Mouse (Mus musculus) macrophage (primary cell): ENCODE data around the gene Thbs4. TPM values are rescaled to one million over a fixed set of nuclear protein-coding genes. Genes with fewer than 3 reads are reported as not detected.

Source experiments
- H3K27ac ChIP-seq: fragments of 350-480 bp; formaldehyde crosslinking; 2 replicates; pipeline ENCODE4 v1.9.0; 2021
- H3K36me3 ChIP-seq: fragments of 350-480 bp; formaldehyde crosslinking; 2 replicates; pipeline ENCODE4 v1.9.0; 2021; ENCODE audit errors: inconsistent target
- H3K4me3 ChIP-seq: fragments of 350-480 bp; formaldehyde crosslinking; 2 replicates; pipeline ENCODE4 v1.9.0; 2021; ENCODE audit errors: inconsistent target
- H3K79me2 ChIP-seq: fragments of 350-480 bp; formaldehyde crosslinking; 2 replicates; pipeline ENCODE4 v1.9.0; 2021; ENCODE audit errors: inconsistent target
- WGBS: methylation state at CpG from one replicate; pipeline ENCODE4 v1.1.7; 2026; ENCODE audit warnings: inconsistent platforms; ENCODE audit not compliant: missing documents; 5-methylcytosine and 5-hydroxymethylcytosine counted together
- polyA plus RNA-seq: library from polyadenylated mRNA; stranded (reverse); fragments of 250-400 nt; gene quantifications from 3 replicates; pipeline ENCODE4 v1.2.4, GENCODE M21; 2018; ENCODE audit warnings: inconsistent platforms

The Thbs4 gene
- polyA plus RNA-seq, 1 experiment from 2014 or later = not detected

DNA sequence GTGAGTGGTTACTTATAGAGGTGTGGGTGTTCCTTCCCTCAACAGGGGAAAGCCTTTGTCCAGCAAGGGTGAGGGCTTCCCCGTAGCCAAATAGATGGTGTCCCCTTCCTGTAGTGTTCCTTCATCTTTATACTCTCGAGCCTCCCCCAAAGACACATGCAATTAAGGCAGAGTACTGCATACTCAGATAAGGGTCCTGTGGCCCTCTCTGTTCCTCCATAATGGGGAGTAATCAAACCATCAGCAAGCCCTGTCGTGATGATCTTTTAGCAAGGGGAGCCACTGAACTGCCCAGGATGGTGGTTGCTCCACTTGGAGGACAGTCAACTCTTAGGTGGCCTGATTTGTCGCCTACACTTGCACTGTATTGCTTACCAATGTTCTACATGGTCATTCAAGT, 82.0 kb downstream of the Thbs4 start:
- WGBS = 86% methylated on average over 4 of the region's 4 CpGs
- Histone ChIP-seq H3K4me3 (no peak overlapping the region), H3K27ac (no peak overlapping the region), H3K79me2 (no peaks in the 10 kb centered on the region), H3K36me3 (no peaks in the 10 kb centered on the region)

DNA sequence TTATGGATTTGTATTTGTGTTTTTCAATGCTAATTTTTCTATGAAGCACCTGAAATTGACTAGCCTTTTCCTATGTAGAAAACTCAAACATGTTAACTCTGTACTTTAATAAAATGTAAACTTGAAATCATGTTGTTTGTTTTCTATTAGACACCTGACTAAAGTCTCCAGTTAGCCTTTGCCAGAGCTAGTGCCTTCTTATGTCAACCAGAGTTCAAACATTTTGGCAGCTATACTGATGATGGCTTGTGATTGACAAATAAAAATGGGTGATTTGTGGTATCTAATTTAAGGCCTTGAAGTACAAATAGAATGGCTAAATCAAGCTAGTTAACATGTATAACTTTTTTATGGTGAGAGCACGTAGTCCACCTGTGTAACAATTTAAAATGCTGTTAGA, 82.8 kb downstream of the Thbs4 start:
- Histone ChIP-seq H3K79me2 (no peaks in the 10 kb centered on the region), H3K27ac (no peak overlapping the region), H3K4me3 (no peak overlapping the region), H3K36me3 (no peaks in the 10 kb centered on the region)
- WGBS = 82% methylated on average over 1 of the region's 1 CpGs

DNA sequence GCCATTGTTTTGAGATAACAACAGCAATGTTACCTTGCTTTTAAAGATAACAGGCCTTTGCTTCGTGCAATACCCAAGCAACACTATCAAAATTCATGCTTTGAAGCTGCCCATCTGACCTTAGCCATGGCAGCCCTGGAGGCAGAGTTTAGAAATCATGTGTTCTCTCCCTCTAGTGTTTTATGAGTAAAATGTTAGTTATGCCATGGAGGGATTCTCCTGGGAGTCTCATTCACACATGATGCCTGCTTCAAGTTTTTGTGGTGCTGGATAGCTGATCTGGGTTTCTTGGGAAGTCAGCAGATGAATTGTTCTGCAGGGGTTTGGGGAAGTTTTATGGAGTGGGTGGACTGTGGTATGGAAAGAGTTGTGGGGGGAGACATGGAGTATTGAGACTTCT, 84.3 kb downstream of the Thbs4 start:
- Histone ChIP-seq H3K79me2 (no peaks in the 10 kb centered on the region), H3K36me3 (no peaks in the 10 kb centered on the region), H3K4me3 (no peak overlapping the region), H3K27ac (no peak overlapping the region)
- 100% methylated on average over 1 of the region's 1 CpGs for WGBS

DNA sequence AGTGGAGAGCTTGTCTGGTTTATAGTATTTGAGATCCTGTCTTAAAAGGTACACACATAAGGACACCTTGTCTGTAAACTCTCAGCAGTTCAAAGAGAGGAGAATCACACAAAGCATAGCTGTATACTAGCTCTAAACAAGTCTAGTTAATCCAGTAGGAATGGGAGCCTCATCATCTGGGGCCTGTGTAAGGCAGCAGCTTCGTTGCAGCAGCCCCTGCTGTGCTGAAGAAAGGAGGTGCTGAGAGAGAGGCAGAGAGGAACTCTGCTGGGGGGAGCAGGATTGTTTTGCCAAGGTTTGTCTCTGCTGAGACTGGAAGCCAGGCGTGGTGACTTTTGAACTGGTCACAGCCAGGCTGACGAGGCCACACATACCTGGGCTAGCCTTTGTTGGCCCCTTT, 85.1 kb downstream of the Thbs4 start:
- 100% methylated on average over 3 of the region's 3 CpGs for WGBS

DNA sequence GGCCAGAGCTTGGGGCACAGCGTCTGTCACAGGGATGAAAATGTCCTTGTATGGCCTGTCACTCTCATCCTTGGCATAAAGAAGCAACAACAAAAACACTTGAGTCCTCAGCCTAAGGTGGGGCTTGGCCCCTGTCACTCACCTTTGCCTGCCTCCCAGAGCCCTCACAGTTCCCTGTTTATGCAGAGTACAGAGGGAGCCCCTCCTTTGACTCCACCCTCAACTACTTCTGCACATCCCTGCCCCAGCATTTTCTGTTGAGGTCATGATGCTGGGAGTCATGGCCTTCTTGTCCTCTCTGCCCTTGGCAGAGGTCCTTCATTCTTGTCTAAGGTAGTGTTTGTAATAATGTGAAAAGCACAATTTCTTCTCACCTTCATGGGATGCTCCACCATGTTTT, 86.2 kb downstream of the Thbs4 start:
- no peak overlapping the region for H3K4me3 ChIP-seq
- 94% methylated on average over 1 of the region's 1 CpGs for WGBS
- H3K79me2 ChIP-seq = no peaks in the 10 kb centered on the region
- no peak overlapping the region for H3K27ac ChIP-seq
- no peaks in the 10 kb centered on the region for H3K36me3 ChIP-seq

More for the DNA sequence above, 85.1 kb downstream of the Thbs4 start:
- no peaks in the 10 kb centered on the region for H3K36me3 ChIP-seq
- H3K27ac ChIP-seq = no peak overlapping the region
- no peaks in the 10 kb centered on the region for H3K79me2 ChIP-seq
- H3K4me3 ChIP-seq = no peak overlapping the region

DNA sequence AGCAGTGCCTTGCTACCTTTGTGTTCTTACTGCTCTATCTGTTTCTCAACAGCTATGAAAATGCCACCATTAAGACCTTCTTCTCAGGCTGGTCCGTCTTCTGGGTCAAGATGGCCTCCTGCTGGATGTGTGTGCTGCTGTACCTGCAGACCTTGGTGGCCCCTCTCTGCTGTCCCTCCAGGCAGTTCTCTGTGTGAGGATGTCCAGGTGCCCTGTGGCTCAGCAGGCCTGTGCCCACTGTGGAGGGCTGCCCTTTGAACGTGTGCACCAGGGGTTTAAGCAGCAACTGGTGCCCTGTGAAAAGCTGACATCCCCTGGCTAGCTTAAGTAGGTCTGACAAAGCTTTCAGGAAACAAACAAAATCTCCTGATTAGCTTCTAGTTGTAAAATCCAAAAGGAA, 86.7 kb downstream of the Thbs4 start:
- Histone ChIP-seq H3K36me3 (no peaks in the 10 kb centered on the region), H3K27ac (no peak overlapping the region), H3K79me2 (no peaks in the 10 kb centered on the region), H3K4me3 (no peak overlapping the region)
- WGBS = 84% methylated on average over 2 of the region's 2 CpGs

DNA sequence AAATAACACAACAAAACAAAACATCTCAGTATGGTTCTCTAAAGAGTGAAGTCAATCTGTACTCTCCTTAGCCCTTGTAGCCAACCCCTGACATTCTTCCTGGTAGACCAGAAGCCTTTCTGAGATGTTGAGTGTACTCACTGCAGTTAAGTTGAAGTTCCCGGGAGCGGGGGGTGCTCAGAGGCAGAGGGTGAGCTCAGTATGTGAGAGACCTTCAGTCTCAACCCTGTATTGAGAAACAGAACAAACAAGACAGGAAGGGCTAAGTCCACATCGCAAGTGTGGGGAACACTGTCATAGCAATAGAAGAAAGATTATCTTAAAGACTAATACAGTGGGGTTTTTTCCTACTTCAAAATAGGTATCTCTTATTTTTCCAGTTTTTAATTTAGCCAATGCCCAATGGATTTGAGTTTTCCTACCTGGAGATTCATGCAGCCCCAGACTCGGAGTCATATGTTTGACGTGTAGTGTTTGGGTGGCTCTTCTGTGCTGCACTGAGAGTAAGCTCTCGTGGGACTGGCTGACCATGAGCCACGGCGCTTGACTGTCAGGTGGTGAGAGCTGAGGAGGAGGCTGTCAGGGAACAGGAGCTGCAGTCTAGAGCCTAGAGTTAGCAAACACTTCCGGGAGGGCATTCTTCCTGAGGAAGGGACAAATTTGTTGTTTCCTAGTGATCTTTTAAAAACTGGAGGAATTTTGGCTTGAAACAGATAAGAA, 88.1 kb downstream of the Thbs4 start:
- no peak overlapping the region for H3K27ac ChIP-seq
- H3K36me3 ChIP-seq = no peaks in the 10 kb centered on the region
- H3K4me3 ChIP-seq = no peak overlapping the region
- 96% methylated on average over 9 of the region's 9 CpGs for WGBS
- H3K79me2 ChIP-seq = no peaks in the 10 kb centered on the region

DNA sequence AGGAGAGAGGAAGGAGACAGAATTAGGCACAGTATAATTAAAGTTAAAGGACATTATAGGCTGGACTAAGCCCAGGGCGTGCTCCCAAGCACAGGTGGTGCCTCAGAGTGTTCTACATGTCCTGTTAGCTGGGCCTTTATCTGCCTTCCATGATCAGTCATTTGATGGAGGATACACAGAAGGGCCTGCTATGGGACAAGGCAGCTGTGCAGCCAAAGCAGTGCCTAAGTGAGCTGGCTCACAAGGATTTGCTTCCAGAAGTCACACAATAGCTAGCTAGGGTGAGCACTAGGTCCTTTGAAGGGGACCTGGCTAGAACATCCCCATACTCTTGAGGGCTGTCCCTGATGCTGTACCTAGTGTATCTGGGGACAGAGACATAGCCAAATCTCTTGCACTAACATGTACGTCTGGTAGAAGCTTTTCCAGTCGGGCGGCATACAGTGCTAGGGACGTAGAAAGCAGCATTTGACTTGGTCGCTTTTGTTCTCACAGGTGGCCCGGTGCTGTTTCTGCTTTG, 89.5 kb downstream of the Thbs4 start:
- H3K27ac ChIP-seq = no peak overlapping the region
- H3K4me3 ChIP-seq = no peak overlapping the region
- no peaks in the 10 kb centered on the region for H3K36me3 ChIP-seq
- WGBS = 97% methylated on average over 7 of the region's 7 CpGs
- no peaks in the 10 kb centered on the region for H3K79me2 ChIP-seq

DNA sequence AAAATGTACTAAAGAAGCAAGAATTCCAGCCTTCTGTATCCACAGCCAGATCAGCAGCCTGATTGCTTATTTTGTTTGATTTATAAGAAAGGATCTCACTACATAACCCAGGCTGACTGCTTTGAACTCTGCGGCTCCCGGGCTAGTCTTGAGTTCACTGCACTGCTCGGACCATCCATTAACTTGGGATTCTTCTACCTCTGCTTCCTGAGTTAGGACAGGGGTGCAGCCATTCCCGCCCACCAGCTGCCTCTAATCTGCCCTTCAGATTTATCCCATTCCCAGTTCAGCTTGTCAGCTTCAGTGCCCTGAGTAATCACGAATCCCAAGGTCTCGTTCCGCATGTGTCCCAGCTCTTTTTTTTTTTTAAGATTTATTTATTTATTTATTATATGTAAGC, 90.4 kb downstream of the Thbs4 start:
- Histone ChIP-seq H3K36me3 (no peaks in the 10 kb centered on the region), H3K27ac (no peak overlapping the region), H3K79me2 (no peaks in the 10 kb centered on the region), H3K4me3 (no peak overlapping the region)
- 95% methylated on average over 7 of the region's 7 CpGs for WGBS

DNA sequence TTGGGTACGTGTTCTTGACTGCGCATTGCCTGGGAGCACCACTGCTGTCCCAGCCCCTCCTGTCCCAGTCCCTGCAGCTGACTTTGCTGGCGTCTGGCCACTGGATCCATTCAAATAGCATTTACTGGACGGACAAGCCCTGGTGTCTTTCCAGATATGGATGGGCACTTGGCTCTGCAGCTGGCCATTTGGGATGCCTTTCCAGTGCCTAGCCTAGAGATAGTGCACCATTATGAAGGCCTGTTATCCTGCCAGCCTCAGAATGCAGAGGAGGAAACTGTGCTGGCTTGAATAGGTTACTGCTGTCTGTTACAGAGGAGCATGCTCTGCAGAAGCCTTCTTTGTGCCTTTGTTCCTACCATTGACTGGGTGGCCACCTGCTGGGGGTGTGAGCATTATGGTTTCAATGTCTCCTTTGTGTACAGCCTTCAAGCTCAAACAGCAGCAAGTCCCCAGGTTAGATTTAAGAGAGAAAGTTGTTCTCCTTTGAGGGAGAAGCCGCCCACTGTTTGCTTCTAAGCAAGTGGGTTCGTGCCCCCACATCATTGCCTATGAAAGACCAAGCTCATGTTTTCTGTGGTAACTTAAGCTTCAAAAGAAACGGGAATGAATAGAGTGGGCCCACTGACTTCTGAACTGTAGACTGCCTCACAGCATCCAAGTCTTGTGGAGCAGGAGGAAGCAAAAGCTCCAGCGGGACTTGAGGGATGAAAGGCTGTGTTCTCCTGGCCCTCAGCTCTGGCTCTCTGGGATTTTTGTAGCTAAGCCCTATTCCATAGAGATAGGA, 91.2 kb downstream of the Thbs4 start:
- no peak overlapping the region for H3K27ac ChIP-seq
- no peak overlapping the region for H3K4me3 ChIP-seq
- H3K79me2 ChIP-seq = no peaks in the 10 kb centered on the region
- no peaks in the 10 kb centered on the region for H3K36me3 ChIP-seq
- 92% methylated on average over 8 of the region's 8 CpGs for WGBS

DNA sequence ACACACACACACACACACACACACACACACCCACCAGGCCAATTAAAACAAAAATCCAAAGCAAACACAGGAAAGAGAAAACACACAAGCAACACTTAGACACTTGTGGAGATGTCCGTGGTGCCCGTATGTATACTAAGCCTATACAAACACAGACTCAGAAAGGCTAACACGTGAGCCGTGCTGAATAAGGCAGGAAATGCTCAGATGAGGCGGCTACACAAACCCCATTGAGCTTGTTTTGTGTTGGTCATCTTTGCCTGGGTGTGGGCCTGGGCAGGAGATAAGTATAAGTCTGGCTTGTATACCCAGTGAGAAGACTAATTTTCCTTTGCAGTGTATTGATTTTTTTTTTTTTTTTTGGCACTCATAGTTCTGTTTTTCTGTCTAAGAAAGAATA, 92.6 kb downstream of the Thbs4 start:
- Histone ChIP-seq H3K79me2 (no peaks in the 10 kb centered on the region), H3K27ac (no peak overlapping the region), H3K36me3 (no peaks in the 10 kb centered on the region), H3K4me3 (no peak overlapping the region)
- 93% methylated on average over 5 of the region's 5 CpGs for WGBS

Other genes with a start within 250 kb of the Thbs4 start
- not detected in 3 replicates for gene Spz1, start 218.6 kb downstream of the Thbs4 start, polyA plus RNA-seq
- 3.1 to 9.9 TPM (median 5.8 TPM) in 3 replicates for gene Serinc5, start 183.7 kb downstream of the Thbs4 start, polyA plus RNA-seq
- 3.7 to 5.2 TPM (median 4.4 TPM) in 3 replicates for gene Mtx3, start 49.9 kb upstream of the Thbs4 start, polyA plus RNA-seq